Comparison of ENCODE assay signal across 8 mouse cellular contexts in genomic region chr7:118594611-118595010, GRCm38 (mm10). TPM values are rescaled to one million over a fixed set of nuclear protein-coding genes. Genes with fewer than 3 reads are reported as not detected.
DNase-seq lines count a peak whose midpoint lies in the region; ATAC-seq lines count a peak whose summit lies in the region.

No protein-coding gene starts in this region.

- no peak overlapping the region for H3K9ac ChIP-seq in lung, embryonic 15.5 days
- H3K9ac ChIP-seq in forebrain, embryonic 12.5 days = no peak overlapping the region
- H3K9ac ChIP-seq in limb, embryonic 11.5 days (ENCODE audit: low read length) = no peak overlapping the region
- H3K9ac ChIP-seq in neural tube, embryonic 14.5 days (replicated peaks; ENCODE audit: low read depth, low read length) = no peak overlapping the region

- H3K9me3 ChIP-seq in lung, embryonic 15.5 days = no peaks in the 10 kb centered on the region
- H3K9me3 ChIP-seq in forebrain, embryonic 12.5 days = no peaks in the 10 kb centered on the region
- no peaks in the 10 kb centered on the region for H3K9me3 ChIP-seq in limb, embryonic 11.5 days (ENCODE audit: control insufficient read depth, low read length)
- no peaks in the 10 kb centered on the region for H3K9me3 ChIP-seq in neural tube, embryonic 14.5 days (ENCODE audit: control insufficient read depth, low read length)

- H3K4me1 ChIP-seq in lung, embryonic 15.5 days = peaks cover 26% of the 10 kb centered on the region
- peaks cover 50% of the 10 kb centered on the region for H3K4me1 ChIP-seq in forebrain, embryonic 12.5 days
- peaks cover 17% of the 10 kb centered on the region for H3K4me1 ChIP-seq in limb, embryonic 11.5 days (ENCODE audit: control insufficient read depth, insufficient read depth, low read length)
- peaks cover 14% of the 10 kb centered on the region for H3K4me1 ChIP-seq in neural tube, embryonic 14.5 days (ENCODE audit: control insufficient read depth, insufficient read depth, low read length)

- no peak for DNase-seq in lung, postnatal 25 days (ENCODE audit: low spot score)
- DNase-seq in limb, embryonic 11.5 days (ENCODE audit: low spot score) = no peak
- no peak for DNase-seq in thymus, postnatal 36 days
- no peak for DNase-seq in right cerebral cortex, postnatal 10 days (ENCODE audit: low spot score in 2 of 2)
- DNase-seq in cerebellum, adult 9-10 months = no peak

- WGBS in lung, embryonic 15.5 days = 30% methylated on average over 10 of the region's 10 CpGs
- WGBS in forebrain, embryonic 12.5 days = 20% methylated on average over 10 of the region's 10 CpGs
- 25% methylated on average over 10 of the region's 10 CpGs for WGBS in limb, embryonic 11.5 days
- WGBS in neural tube, embryonic 14.5 days = 34% methylated on average over 10 of the region's 10 CpGs

- no peak for ATAC-seq in lung, embryonic 15.5 days (ENCODE audit: borderline replicate concordance, extremely low read depth, low FRiP score, low TSS enrichment)
- no peak for ATAC-seq in forebrain, embryonic 12.5 days (ENCODE audit: low FRiP score)
- ATAC-seq in limb, embryonic 11.5 days (ENCODE audit: insufficient number of reproducible peaks, low FRiP score, low TSS enrichment, low read depth) = no peak
- ATAC-seq in neural tube, embryonic 14.5 days (ENCODE audit: low read depth) = no peak; the same call in 1 of the 2 replicates

- peak overlapping the region; percentile 51 for H3K4me2 ChIP-seq in lung, embryonic 15.5 days
- peak overlapping the region; percentile 45 for H3K4me2 ChIP-seq in forebrain, embryonic 12.5 days
- H3K4me2 ChIP-seq in limb, embryonic 11.5 days (ENCODE audit: low read depth, severe bottlenecking) = peak overlapping the region; percentile 15; the same call in 1 of the 2 replicates
- no peak overlapping the region; the same call in 1 of the 2 replicates for H3K4me2 ChIP-seq in neural tube, embryonic 14.5 days (ENCODE audit: low read depth, low read length)

- H3K27ac ChIP-seq in lung, embryonic 15.5 days = no peak overlapping the region
- H3K27ac ChIP-seq in forebrain, embryonic 12.5 days = peak overlapping the region; percentile 98
- H3K27ac ChIP-seq in limb, embryonic 11.5 days (replicated peaks; ENCODE audit: low read depth, low read length) = no peak overlapping the region
- peak overlapping the region; percentile 69 for H3K27ac ChIP-seq in neural tube, embryonic 14.5 days (ENCODE audit: low read depth, low read length)

- peaks cover 44% of the 10 kb centered on the region for H3K27me3 ChIP-seq in lung, embryonic 15.5 days
- peaks cover 28% of the 10 kb centered on the region for H3K27me3 ChIP-seq in forebrain, embryonic 12.5 days
- H3K27me3 ChIP-seq in limb, embryonic 11.5 days (ENCODE audit: control insufficient read depth, insufficient read depth, low read length) = peaks cover 15% of the 10 kb centered on the region
- 0 out of 2 replicates have a peak, but pooled peaks cover 2% of the 10 kb centered on the region for H3K27me3 ChIP-seq in neural tube, embryonic 14.5 days (ENCODE audit: control insufficient read depth, insufficient read depth, low read length)

- H3K4me3 ChIP-seq in lung, embryonic 15.5 days = 0 out of 2 replicates have a peak overlapping the region, but pooled peaks have one; percentile 12
- peak overlapping the region; percentile 8; the same call in 1 of the 2 replicates for H3K4me3 ChIP-seq in forebrain, embryonic 12.5 days (replicated peaks)
- H3K4me3 ChIP-seq in limb, embryonic 11.5 days (ENCODE audit: low read depth, low read length) = no peak overlapping the region
- no peak overlapping the region for H3K4me3 ChIP-seq in neural tube, embryonic 14.5 days (ENCODE audit: low read depth, low read length)

- H3K36me3 ChIP-seq in lung, embryonic 15.5 days = no peaks in the 10 kb centered on the region
- no peaks in the 10 kb centered on the region for H3K36me3 ChIP-seq in forebrain, embryonic 12.5 days (replicated peaks)
- no peaks in the 10 kb centered on the region for H3K36me3 ChIP-seq in limb, embryonic 11.5 days (ENCODE audit: control insufficient read depth, insufficient read depth, low read length)
- no peaks in the 10 kb centered on the region for H3K36me3 ChIP-seq in neural tube, embryonic 14.5 days (ENCODE audit: control insufficient read depth, insufficient read depth, low read length)

RNA-seq across cellular contexts. Expression of gene Tmc5, which starts 2.5 kb away (rescaled TPM):
- polyA plus RNA-seq in lung, embryonic 15.5 days (2015; fragmentation: Nextera tagmentation; extraction: Ambion mirVana) = 0.21 TPM in 1 of 2 replicates, not detected in the other
- 0.65 and 0.73 TPM in 2 replicates for polyA plus RNA-seq in forebrain, embryonic 12.5 days (2016; fragmentation: Nextera tagmentation; extraction: Ambion mirVana)
- polyA plus RNA-seq in limb, embryonic 11.5 days (2014; fragmentation: Nextera tagmentation; extraction: Ambion mirVana) = not detected in 2 replicates
- 0.19 and 0.45 TPM in 2 replicates for polyA plus RNA-seq in neural tube, embryonic 14.5 days (2014; fragmentation: Nextera tagmentation; extraction: Ambion mirVana)

RNA-seq across cellular contexts. Expression of gene Tmc7, which starts 10.1 kb away (rescaled TPM):
- polyA plus RNA-seq in lung, embryonic 15.5 days (2015; fragmentation: Nextera tagmentation; extraction: Ambion mirVana) = 2.3 TPM in 2 replicates
- 12.9 and 13.2 TPM in 2 replicates for polyA plus RNA-seq in forebrain, embryonic 12.5 days (2016; fragmentation: Nextera tagmentation; extraction: Ambion mirVana)
- polyA plus RNA-seq in limb, embryonic 11.5 days (2014; fragmentation: Nextera tagmentation; extraction: Ambion mirVana) = 4.4 and 4.6 TPM in 2 replicates
- 7.7 and 8.7 TPM in 2 replicates for polyA plus RNA-seq in neural tube, embryonic 14.5 days (2014; fragmentation: Nextera tagmentation; extraction: Ambion mirVana)

Comparison
In these comparisons a context has a peak if more than half of its experiments do, and no peak if none do; other contexts are left out.
1. H3K27ac ChIP-seq: peak in forebrain, embryonic 12.5 days (single experiment) and neural tube, embryonic 14.5 days (single experiment); none in lung, embryonic 15.5 days (single experiment) and limb, embryonic 11.5 days (single experiment).
2. H3K4me3 ChIP-seq: peak in lung, embryonic 15.5 days (single experiment) and forebrain, embryonic 12.5 days (single experiment); none in limb, embryonic 11.5 days (single experiment) and neural tube, embryonic 14.5 days (single experiment).